Mouse (Mus musculus): ENCODE data around the gene Mmrn1.

DNA sequence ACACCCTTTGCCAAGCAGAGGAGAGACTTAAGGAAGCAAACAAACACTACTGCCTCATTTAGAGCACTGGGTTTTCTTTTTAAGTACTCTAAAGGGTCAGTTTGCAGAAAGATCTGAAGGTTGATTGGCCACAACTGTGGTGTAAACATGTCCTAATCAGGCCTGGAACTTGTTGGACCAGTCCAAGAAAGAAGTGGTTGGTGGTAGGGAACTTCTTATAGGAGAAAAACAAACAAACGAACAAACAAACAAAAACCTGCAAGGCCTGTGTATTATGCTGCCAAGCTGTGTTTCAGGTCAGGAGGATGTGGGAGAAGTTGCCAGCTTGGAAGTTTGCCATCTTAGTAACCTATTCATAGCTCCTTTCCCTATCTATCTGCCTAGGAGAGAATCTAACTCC is 108.5 kb downstream of the Mmrn1 start:
- TF ChIP-seq CTCF (IDR thresholded peaks at IDR 0.05; ENCODE audit: extremely low read depth, insufficient read length, insufficient replicate concordance, low read depth, low read length): no peak
- no peak for TF ChIP-seq POLR2A (IDR thresholded peaks at IDR 0.05; ENCODE audit: low read depth, low read length)
